Mouse (Mus musculus): ENCODE measurements at regions not wholly inside any gene's neighbourhood (a gene's known extent, or its start where the extent isn't known, plus 50 kb on each side); places are given as distances from the start of the nearest gene placed in this dataset.

DNA sequence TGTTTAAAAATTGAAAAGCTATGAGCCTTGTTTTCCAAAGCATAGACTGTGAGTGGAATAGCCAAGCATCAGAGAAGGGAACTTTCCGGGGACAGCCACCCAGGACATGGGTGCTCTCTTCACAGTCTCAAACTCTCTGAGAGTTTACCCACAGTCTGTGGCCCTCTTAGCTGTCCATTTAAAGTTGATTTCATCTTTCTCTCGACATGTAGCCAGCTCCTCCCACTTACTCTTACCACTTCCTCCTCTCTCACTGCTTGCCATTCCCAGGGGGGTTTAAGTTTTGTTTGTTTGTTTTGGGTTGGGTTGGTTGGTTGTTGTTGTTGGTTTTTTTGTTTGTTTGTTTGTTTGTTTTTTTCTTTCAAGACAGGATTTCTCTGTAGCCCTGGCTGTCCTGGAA is 66.1 kb upstream of the Tfec start:
- TF ChIP-seq CTCF (IDR thresholded peaks at IDR 0.05; ENCODE audit: low read depth), result no peak
- TF ChIP-seq EP300 (IDR thresholded peaks at IDR 0.05; ENCODE audit: low read depth), result no peak

Data from liver, postnatal 0 days (tissue).